Mouse (Mus musculus) heart, postnatal 0 days (tissue): ENCODE results near the gene Oprd1.

ENCODE experiments used
- CTCF ChIP-seq: IDR thresholded peaks from 2 replicates; pipeline ENCODE4 v1.5.1; 2016; ENCODE audit warnings: antibody characterized with exemption, control low read depth, low read depth
- EP300 ChIP-seq: IDR thresholded peaks from 2 replicates; pipeline ENCODE4 v1.6.1; 2016; ENCODE audit warnings: antibody characterized with exemption, low read depth

GRCm38 (mm10) chr4:132183162-132183561 lies 38.9 kb upstream of the Oprd1 start:
- TF ChIP-seq EP300 (no peak), CTCF (no peak)
